Mouse (Mus musculus): ENCODE results near the gene Exd1. TPM values are rescaled to one million over a fixed set of nuclear protein-coding genes. Genes with fewer than 3 reads are reported as not detected.

Gene Exd1
- polyA plus RNA-seq, 1 experiment from 2014 or later: 0.14 TPM

DNA sequence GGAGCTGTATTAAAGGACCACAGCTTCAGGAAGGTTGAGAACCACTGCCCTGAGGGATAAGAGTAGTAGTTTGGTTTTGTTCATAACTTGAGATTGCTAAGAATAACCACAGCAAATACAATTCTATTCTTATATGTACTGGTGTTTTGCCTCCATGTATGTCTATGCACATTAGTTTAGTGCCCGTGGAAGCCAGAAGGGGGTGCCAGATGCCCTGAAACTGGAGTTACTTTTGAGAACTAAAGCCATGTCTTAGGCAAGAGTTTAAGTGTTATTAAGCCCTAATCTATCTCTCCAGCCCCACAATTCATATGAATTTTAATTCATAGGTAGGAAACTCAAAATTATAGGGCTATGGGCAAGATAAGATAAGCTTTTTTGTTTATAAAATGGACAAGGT, 5.3 kb downstream of the Exd1 start:
- H3K4me2 ChIP-seq (ENCODE audit: low read length): no peak overlapping the region
- ATAC-seq (ENCODE audit: insufficient number of reproducible peaks, insufficient read depth, low FRiP score, low read depth): no peak
- H3K9ac ChIP-seq (ENCODE audit: low read length): no peak overlapping the region
- H3K9me3 ChIP-seq (ENCODE audit: control insufficient read depth, low read length): no peaks in the 10 kb centered on the region
- H3K27ac ChIP-seq (replicated peaks in 1 of 2; ENCODE audit: control insufficient read depth in 1 of 2, insufficient read depth in 1 of 2, low read depth in 2 of 2, low read length in 2 of 2): no peak overlapping the region
- no peaks in the 10 kb centered on the region for H3K36me3 ChIP-seq (ENCODE audit: control insufficient read depth, insufficient read depth, low read length)
- no peak overlapping the region for H3K4me3 ChIP-seq (ENCODE audit: control insufficient read depth in 1 of 2, insufficient read depth in 1 of 2, low read depth in 1 of 2, low read length in 2 of 2)
- H3K4me1 ChIP-seq (ENCODE audit: control insufficient read depth in 2 of 2, insufficient read depth in 2 of 2, low read length in 2 of 2): no peaks in the 10 kb centered on the region
- 24% methylated on average over 1 of the region's 1 CpGs for WGBS
- no peaks in the 10 kb centered on the region for H3K27me3 ChIP-seq (ENCODE audit: control insufficient read depth, insufficient read depth, low read length)

DNA sequence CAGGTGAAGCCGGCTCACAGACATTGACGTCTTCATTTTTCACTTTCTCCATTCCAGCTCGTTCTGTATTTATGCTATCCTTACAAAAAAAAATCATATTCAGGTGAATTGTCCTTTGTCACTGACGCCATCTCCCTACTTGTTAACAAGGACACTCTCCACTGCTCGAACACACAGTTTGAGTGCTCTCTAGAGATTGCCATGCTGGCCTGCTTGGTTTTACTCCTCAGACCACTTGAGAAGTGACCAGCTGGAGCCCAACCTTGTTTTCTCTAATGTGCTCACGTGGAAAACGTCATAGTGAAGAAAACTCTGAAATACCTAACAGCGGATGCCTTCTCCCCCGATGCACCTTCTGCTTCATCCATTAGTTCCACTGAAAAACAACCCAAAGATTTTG, 8.6 kb downstream of the Exd1 start:
- no peak overlapping the region for H3K4me2 ChIP-seq (ENCODE audit: low read length)
- H3K9ac ChIP-seq (ENCODE audit: low read length): no peak overlapping the region
- 59% methylated on average over 9 of the region's 9 CpGs for WGBS
- no peaks in the 10 kb centered on the region for H3K9me3 ChIP-seq (ENCODE audit: control insufficient read depth, low read length)
- no peaks in the 10 kb centered on the region for H3K36me3 ChIP-seq (ENCODE audit: control insufficient read depth, insufficient read depth, low read length)
- no peaks in the 10 kb centered on the region for H3K4me1 ChIP-seq (ENCODE audit: control insufficient read depth in 2 of 2, insufficient read depth in 2 of 2, low read length in 2 of 2)
- no peak overlapping the region for H3K27ac ChIP-seq (replicated peaks in 1 of 2; ENCODE audit: control insufficient read depth in 1 of 2, insufficient read depth in 1 of 2, low read depth in 2 of 2, low read length in 2 of 2)
- ATAC-seq (ENCODE audit: insufficient number of reproducible peaks, insufficient read depth, low FRiP score, low read depth): no peak
- no peak overlapping the region for H3K4me3 ChIP-seq (ENCODE audit: control insufficient read depth in 1 of 2, insufficient read depth in 1 of 2, low read depth in 1 of 2, low read length in 2 of 2)
- no peaks in the 10 kb centered on the region for H3K27me3 ChIP-seq (ENCODE audit: control insufficient read depth, insufficient read depth, low read length)

DNA sequence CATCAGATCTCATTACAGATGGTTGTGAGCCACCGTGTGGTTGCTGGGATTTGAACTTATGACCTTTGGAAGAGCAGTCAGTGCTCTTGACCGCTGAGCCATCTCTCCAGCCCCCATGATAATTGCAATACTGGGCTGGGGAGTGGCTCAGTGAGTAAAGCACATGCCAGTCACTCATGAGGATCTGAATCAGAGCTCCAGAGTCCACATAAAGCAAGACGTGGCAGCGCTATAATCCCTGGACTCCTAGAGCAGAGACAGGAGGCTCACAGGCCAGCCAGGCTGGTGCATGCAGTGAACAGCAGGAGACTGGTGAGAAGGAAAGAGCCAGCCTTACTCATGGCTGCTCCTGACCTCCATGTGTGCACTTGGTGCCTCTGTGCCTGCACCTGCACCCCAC, 22.0 kb downstream of the Exd1 start:
- Histone ChIP-seq H3K4me3 (ENCODE audit: control insufficient read depth in 1 of 2, insufficient read depth in 1 of 2, low read depth in 1 of 2, low read length in 2 of 2) (no peak overlapping the region), H3K36me3 (ENCODE audit: control insufficient read depth, insufficient read depth, low read length) (no peaks in the 10 kb centered on the region), H3K27ac (replicated peaks in 1 of 2; ENCODE audit: control insufficient read depth in 1 of 2, insufficient read depth in 1 of 2, low read depth in 2 of 2, low read length in 2 of 2) (no peak overlapping the region), H3K4me1 (ENCODE audit: control insufficient read depth in 2 of 2, insufficient read depth in 2 of 2, low read length in 2 of 2) (no peaks in the 10 kb centered on the region), H3K27me3 (ENCODE audit: control insufficient read depth, insufficient read depth, low read length) (no peaks in the 10 kb centered on the region), H3K9ac (ENCODE audit: low read length) (no peak overlapping the region), H3K9me3 (ENCODE audit: control insufficient read depth, low read length) (no peaks in the 10 kb centered on the region), H3K4me2 (ENCODE audit: low read length) (no peak overlapping the region)
- 49% methylated on average over 4 of the region's 4 CpGs for WGBS
- ATAC-seq (ENCODE audit: insufficient number of reproducible peaks, insufficient read depth, low FRiP score, low read depth): no peak

DNA sequence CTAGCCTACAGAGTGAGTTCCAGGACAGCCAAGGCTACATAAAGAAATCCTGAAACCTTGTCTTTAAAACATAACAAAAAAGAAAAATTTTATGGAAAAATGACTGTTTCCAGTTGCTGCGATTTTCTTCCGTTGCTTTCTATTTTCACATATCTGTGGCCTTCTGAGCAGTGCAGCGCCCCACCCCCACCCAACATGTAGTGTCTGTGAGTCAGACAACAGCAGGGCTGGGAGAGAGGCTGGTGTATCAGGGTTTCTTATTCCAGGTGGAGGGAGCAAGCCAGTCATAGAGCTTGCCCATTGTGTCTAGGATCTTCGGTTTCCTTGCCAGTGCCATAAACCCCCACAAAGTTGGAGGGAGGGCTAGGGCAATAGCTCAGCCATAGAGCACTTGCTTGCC, 23.6 kb downstream of the Exd1 start:
- H3K4me1 ChIP-seq (ENCODE audit: control insufficient read depth in 2 of 2, insufficient read depth in 2 of 2, low read length in 2 of 2): no peaks in the 10 kb centered on the region
- no peak overlapping the region for H3K9ac ChIP-seq (ENCODE audit: low read length)
- no peak overlapping the region for H3K27ac ChIP-seq (replicated peaks in 1 of 2; ENCODE audit: control insufficient read depth in 1 of 2, insufficient read depth in 1 of 2, low read depth in 2 of 2, low read length in 2 of 2)
- no peak overlapping the region for H3K4me2 ChIP-seq (ENCODE audit: low read length)
- H3K36me3 ChIP-seq (ENCODE audit: control insufficient read depth, insufficient read depth, low read length): no peaks in the 10 kb centered on the region
- no peak overlapping the region for H3K4me3 ChIP-seq (ENCODE audit: control insufficient read depth in 1 of 2, insufficient read depth in 1 of 2, low read depth in 1 of 2, low read length in 2 of 2)
- H3K9me3 ChIP-seq (ENCODE audit: control insufficient read depth, low read length): no peaks in the 10 kb centered on the region
- no peaks in the 10 kb centered on the region for H3K27me3 ChIP-seq (ENCODE audit: control insufficient read depth, insufficient read depth, low read length)
- ATAC-seq (ENCODE audit: insufficient number of reproducible peaks, insufficient read depth, low FRiP score, low read depth): no peak
- WGBS: 81% methylated on average over 4 of the region's 4 CpGs

DNA sequence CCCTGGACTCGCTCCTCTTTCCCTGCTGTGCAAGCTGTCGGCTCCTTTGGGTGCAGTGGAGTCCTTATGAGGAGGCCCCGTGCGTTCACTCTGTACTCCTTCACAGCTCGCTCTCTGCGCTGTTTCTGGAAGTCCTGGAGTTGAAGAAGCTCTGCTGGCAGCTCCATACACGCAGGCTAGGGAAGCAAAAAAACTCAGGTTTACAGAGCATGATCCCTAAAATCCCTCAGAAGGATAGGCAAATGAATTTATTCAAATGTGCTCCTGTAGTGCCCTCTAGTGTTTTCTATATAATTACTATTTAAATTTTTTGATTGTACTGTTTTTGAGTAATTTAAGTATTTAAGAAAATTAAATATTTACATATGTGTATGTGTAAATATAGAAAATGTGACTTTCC, 26.9 kb downstream of the Exd1 start:
- Histone ChIP-seq H3K9ac (ENCODE audit: low read length) (no peak overlapping the region), H3K4me3 (ENCODE audit: control insufficient read depth in 1 of 2, insufficient read depth in 1 of 2, low read depth in 1 of 2, low read length in 2 of 2) (no peak overlapping the region), H3K4me1 (ENCODE audit: control insufficient read depth in 2 of 2, insufficient read depth in 2 of 2, low read length in 2 of 2) (no peaks in the 10 kb centered on the region), H3K9me3 (ENCODE audit: control insufficient read depth, low read length) (no peaks in the 10 kb centered on the region), H3K4me2 (ENCODE audit: low read length) (no peak overlapping the region), H3K27ac (replicated peaks in 1 of 2; ENCODE audit: control insufficient read depth in 1 of 2, insufficient read depth in 1 of 2, low read depth in 2 of 2, low read length in 2 of 2) (no peak overlapping the region), H3K27me3 (ENCODE audit: control insufficient read depth, insufficient read depth, low read length) (no peaks in the 10 kb centered on the region), H3K36me3 (ENCODE audit: control insufficient read depth, insufficient read depth, low read length) (no peaks in the 10 kb centered on the region)
- WGBS: 65% methylated on average over 7 of the region's 7 CpGs
- no peak for ATAC-seq (ENCODE audit: insufficient number of reproducible peaks, insufficient read depth, low FRiP score, low read depth)

DNA sequence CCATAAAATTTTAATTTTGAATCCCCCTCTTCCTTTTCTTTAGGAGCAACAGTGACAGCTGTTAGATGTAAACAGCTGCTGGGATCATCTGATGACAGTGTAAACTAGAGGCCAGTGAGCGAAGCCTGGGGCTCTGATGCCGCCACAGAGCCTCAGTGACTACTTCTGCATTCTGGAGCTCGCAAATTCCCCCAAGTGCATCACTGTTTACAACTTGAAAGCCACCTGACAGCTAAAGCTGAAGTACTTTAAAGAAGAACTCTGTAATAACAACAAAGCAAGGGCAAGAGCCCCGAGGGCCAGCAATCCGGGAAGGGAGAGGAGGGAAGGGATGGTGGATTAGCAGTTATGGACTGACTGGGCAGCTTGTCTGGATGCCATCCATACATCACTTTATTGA, 30.6 kb downstream of the Exd1 start:
- no peaks in the 10 kb centered on the region for H3K27me3 ChIP-seq (ENCODE audit: control insufficient read depth, insufficient read depth, low read length)
- no peaks in the 10 kb centered on the region for H3K36me3 ChIP-seq (ENCODE audit: control insufficient read depth, insufficient read depth, low read length)
- no peak overlapping the region for H3K27ac ChIP-seq (replicated peaks in 1 of 2; ENCODE audit: control insufficient read depth in 1 of 2, insufficient read depth in 1 of 2, low read depth in 2 of 2, low read length in 2 of 2)
- 69% methylated on average over 5 of the region's 5 CpGs for WGBS
- H3K9ac ChIP-seq (ENCODE audit: low read length): no peak overlapping the region
- no peak overlapping the region for H3K4me3 ChIP-seq (ENCODE audit: control insufficient read depth in 1 of 2, insufficient read depth in 1 of 2, low read depth in 1 of 2, low read length in 2 of 2)
- ATAC-seq (ENCODE audit: insufficient number of reproducible peaks, insufficient read depth, low FRiP score, low read depth): no peak
- H3K9me3 ChIP-seq (ENCODE audit: control insufficient read depth, low read length): no peaks in the 10 kb centered on the region
- H3K4me2 ChIP-seq (ENCODE audit: low read length): no peak overlapping the region
- H3K4me1 ChIP-seq (ENCODE audit: control insufficient read depth in 2 of 2, insufficient read depth in 2 of 2, low read length in 2 of 2): no peaks in the 10 kb centered on the region

DNA sequence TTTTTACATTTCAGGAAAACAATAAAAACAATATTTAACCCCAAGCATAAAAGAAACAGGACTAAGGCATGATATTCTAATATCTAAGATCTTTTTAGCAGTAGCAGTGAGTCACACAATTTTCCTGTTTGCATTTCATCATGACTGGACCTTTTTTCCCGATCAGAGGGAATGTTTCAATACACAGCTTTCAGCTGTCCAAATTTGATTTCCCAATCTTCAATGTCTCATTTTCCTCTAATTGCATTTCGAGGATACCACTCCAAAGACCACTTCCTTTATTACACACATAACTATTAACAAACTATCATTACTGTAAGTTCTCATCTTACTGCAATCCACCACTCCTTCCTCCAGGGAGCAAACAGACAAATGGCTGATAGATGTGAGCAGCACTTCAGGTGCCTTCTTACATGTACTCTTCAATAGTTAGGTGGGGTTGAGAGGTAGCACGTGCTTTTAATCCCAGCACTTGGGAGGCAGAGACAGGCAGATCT, 33.4 kb downstream of the Exd1 start:
- no peak overlapping the region for H3K9ac ChIP-seq (ENCODE audit: low read length)
- 66% methylated on average over 3 of the region's 3 CpGs for WGBS
- no peak for ATAC-seq (ENCODE audit: insufficient number of reproducible peaks, insufficient read depth, low FRiP score, low read depth)
- H3K4me2 ChIP-seq (ENCODE audit: low read length): no peak overlapping the region
- H3K9me3 ChIP-seq (ENCODE audit: control insufficient read depth, low read length): no peaks in the 10 kb centered on the region
- no peaks in the 10 kb centered on the region for H3K4me1 ChIP-seq (ENCODE audit: control insufficient read depth in 2 of 2, insufficient read depth in 2 of 2, low read length in 2 of 2)
- H3K4me3 ChIP-seq (ENCODE audit: control insufficient read depth in 1 of 2, insufficient read depth in 1 of 2, low read depth in 1 of 2, low read length in 2 of 2): no peak overlapping the region
- H3K27me3 ChIP-seq (ENCODE audit: control insufficient read depth, insufficient read depth, low read length): no peaks in the 10 kb centered on the region
- no peak overlapping the region for H3K27ac ChIP-seq (replicated peaks in 1 of 2; ENCODE audit: control insufficient read depth in 1 of 2, insufficient read depth in 1 of 2, low read depth in 2 of 2, low read length in 2 of 2)
- no peaks in the 10 kb centered on the region for H3K36me3 ChIP-seq (ENCODE audit: control insufficient read depth, insufficient read depth, low read length)

DNA sequence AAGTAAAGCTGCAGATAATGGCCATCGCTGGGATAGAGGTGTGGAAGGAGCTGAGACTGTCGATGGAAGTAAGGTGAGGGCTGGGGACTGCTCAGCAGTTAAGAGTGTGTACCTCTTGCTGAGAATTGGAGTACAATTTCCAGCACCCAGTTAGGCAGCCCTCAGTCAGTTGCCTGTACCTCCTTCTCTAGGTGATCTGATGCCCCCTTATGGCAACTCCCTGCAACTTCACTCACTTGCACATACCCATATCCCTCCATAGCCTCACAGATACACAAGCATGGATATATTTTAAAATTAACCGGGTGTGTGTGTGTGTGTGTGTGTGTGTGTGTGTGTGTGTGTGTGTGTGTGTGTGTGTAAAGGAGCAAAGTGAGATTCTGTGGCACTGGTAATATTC, 35.1 kb downstream of the Exd1 start:
- Histone ChIP-seq H3K27me3 (ENCODE audit: control insufficient read depth, insufficient read depth, low read length) (no peaks in the 10 kb centered on the region), H3K4me3 (ENCODE audit: control insufficient read depth in 1 of 2, insufficient read depth in 1 of 2, low read depth in 1 of 2, low read length in 2 of 2) (no peak overlapping the region), H3K36me3 (ENCODE audit: control insufficient read depth, insufficient read depth, low read length) (no peaks in the 10 kb centered on the region), H3K9me3 (ENCODE audit: control insufficient read depth, low read length) (no peaks in the 10 kb centered on the region), H3K9ac (ENCODE audit: low read length) (no peak overlapping the region), H3K27ac (replicated peaks in 1 of 2; ENCODE audit: control insufficient read depth in 1 of 2, insufficient read depth in 1 of 2, low read depth in 2 of 2, low read length in 2 of 2) (no peak overlapping the region), H3K4me1 (ENCODE audit: control insufficient read depth in 2 of 2, insufficient read depth in 2 of 2, low read length in 2 of 2) (no peaks in the 10 kb centered on the region), H3K4me2 (ENCODE audit: low read length) (no peak overlapping the region)
- no peak for ATAC-seq (ENCODE audit: insufficient number of reproducible peaks, insufficient read depth, low FRiP score, low read depth)
- WGBS: 76% methylated on average over 3 of the region's 3 CpGs

Measured in heart, embryonic 14.5 days (tissue).